Mouse (Mus musculus): ENCODE results near the gene Skil.
A peak's percentile ranks its signal among the peaks of the same experiment; 100 is the strongest.

Gene Skil

GRCm38 (mm10) chr3:31083507-31084245 lies 11.2 kb upstream of the Skil start:
- no peak for DNase-seq (ENCODE audit: low spot score)

GRCm38 (mm10) chr3:31085000-31085399 lies 9.9 kb upstream of the Skil start:
- DNase-seq (ENCODE audit: low spot score) = no peak

- DNase-seq (ENCODE audit: low spot score) = no peak
Observed at GRCm38 (mm10) chr3:31088789-31089775, 5.8 kb upstream of the Skil start.

- DNase-seq (ENCODE audit: low spot score) = no peak
Observed at GRCm38 (mm10) chr3:31089956-31090355, 4.9 kb upstream of the Skil start.

GRCm38 (mm10) chr3:31093196-31093595 lies 1.7 kb upstream of the Skil start:
- peak; percentile 74 for DNase-seq (ENCODE audit: low spot score)

- DNase-seq (ENCODE audit: low spot score) = peak; percentile 74
Observed at GRCm38 (mm10) chr3:31093627-31094351, 1.1 kb upstream of the Skil start.

GRCm38 (mm10) chr3:31095179-31095490 lies 277 bp downstream of the Skil start:
- no peak for DNase-seq (ENCODE audit: low spot score)

- peak; percentile 64 for DNase-seq (ENCODE audit: low spot score)
Observed at GRCm38 (mm10) chr3:31095491-31096154, 765 bp downstream of the Skil start.

- DNase-seq (ENCODE audit: low spot score) = no peak
Observed at GRCm38 (mm10) chr3:31096155-31097101, 1.6 kb downstream of the Skil start.

GRCm38 (mm10) chr3:31097102-31097720 lies 2.4 kb downstream of the Skil start:
- no peak for DNase-seq (ENCODE audit: low spot score)

GRCm38 (mm10) chr3:31097976-31098375 lies 3.1 kb downstream of the Skil start:
- DNase-seq (ENCODE audit: low spot score) = no peak

- DNase-seq (ENCODE audit: low spot score) = no peak
Observed at GRCm38 (mm10) chr3:31098556-31098955, 3.7 kb downstream of the Skil start.

- no peak for DNase-seq (ENCODE audit: low spot score)
Observed at GRCm38 (mm10) chr3:31100026-31100425, 5.2 kb downstream of the Skil start.

- no peak for DNase-seq (ENCODE audit: low spot score)
Observed at GRCm38 (mm10) chr3:31100802-31101201, 5.9 kb downstream of the Skil start.

GRCm38 (mm10) chr3:31104936-31105335 lies 10.1 kb downstream of the Skil start:
- DNase-seq (ENCODE audit: low spot score) = no peak

GRCm38 (mm10) chr3:31106597-31106996 lies 11.7 kb downstream of the Skil start:
- DNase-seq (ENCODE audit: low spot score) = no peak

GRCm38 (mm10) chr3:31107674-31108073 lies 12.8 kb downstream of the Skil start:
- no peak for DNase-seq (ENCODE audit: low spot score)

- no peak for DNase-seq (ENCODE audit: low spot score)
Observed at GRCm38 (mm10) chr3:31109108-31109507, 14.2 kb downstream of the Skil start.

- DNase-seq (ENCODE audit: low spot score) = no peak
Observed at GRCm38 (mm10) chr3:31123098-31123497, 28.2 kb downstream of the Skil start.

GRCm38 (mm10) chr3:31126303-31126702 lies 31.4 kb downstream of the Skil start:
- no peak for DNase-seq (ENCODE audit: low spot score)

All from layer of hippocampus, adult 11-12 months (tissue).